Mouse (Mus musculus) megakaryocyte, embryonic 14.5 days (primary cell): ENCODE data around the gene C1qtnf3.

ENCODE experiments used
- FLI1 ChIP-seq: IDR thresholded peaks from 2 replicates; pipeline ENCODE4 v1.6.1; 2012; ENCODE audit warnings: low read length, inconsistent platforms, mixed read lengths
- GATA1 ChIP-seq: IDR thresholded peaks from 3 replicates; pipeline ENCODE4 v1.6.1; 2012; ENCODE audit warnings: mixed read lengths, low read length, inconsistent platforms, borderline replicate concordance

GRCm38 (mm10) chr15:10916611-10917311 is 35.4 kb upstream of the C1qtnf3 start:
- no peak for TF ChIP-seq GATA1
- no peak for TF ChIP-seq FLI1
